Mouse (Mus musculus): Measurements from ENCODE around the gene Cd36.

Cd36 gene

DNA sequence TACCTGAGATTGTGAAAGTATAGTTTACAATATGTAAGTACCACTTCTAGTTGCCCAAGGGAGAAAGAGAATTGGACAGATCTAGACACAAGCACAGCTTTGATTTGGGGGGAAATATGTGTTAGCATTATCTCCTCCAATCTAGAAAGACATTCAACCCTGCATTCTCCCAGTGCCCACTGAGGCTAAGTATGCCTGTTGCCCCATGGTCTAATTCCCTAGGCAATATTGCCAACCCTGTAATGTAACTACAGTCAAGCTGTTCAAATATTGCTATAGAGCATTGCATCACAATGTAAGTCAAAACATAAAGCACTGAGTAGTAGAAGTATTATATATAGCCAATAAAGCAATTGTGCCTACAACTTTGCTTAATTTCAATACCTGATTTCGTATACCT, 40.3 kb downstream of the Cd36 start:
- Histone ChIP-seq H3K27me3 (ENCODE audit: control insufficient read depth, insufficient read depth, low read length, poor library complexity, severe bottlenecking) (no peaks in the 10 kb centered on the region), H3K36me3 (ENCODE audit: control insufficient read depth, insufficient read depth, low read length, poor library complexity, severe bottlenecking) (no peaks in the 10 kb centered on the region)
- no peak for DNase-seq (ENCODE audit: low read depth, low spot score)

DNA sequence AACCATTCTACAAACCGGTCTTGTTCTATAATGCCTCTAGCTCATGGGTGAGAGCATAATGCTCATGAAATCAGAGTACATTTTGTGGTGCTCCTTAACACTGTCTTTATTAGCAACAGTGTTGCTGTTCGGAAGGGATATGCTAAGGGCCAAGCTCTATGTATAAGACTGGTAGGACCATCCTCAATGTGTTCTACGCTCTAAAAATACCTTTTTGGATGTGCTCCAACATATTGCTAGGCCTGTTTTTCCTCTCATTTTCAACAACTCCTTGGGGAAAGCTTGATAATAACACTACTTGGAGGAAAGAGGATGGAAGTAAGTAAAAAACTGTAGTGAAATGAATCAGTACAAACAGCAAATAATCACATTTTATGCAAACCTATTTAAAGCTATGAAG, 44.7 kb downstream of the Cd36 start:
- DNase-seq (ENCODE audit: low read depth, low spot score): no peak
- no peaks in the 10 kb centered on the region for H3K36me3 ChIP-seq (ENCODE audit: control insufficient read depth, insufficient read depth, low read length, poor library complexity, severe bottlenecking)
- H3K27me3 ChIP-seq (ENCODE audit: control insufficient read depth, insufficient read depth, low read length, poor library complexity, severe bottlenecking): no peaks in the 10 kb centered on the region

- H3K27me3 ChIP-seq (ENCODE audit: control insufficient read depth, insufficient read depth, low read length, poor library complexity, severe bottlenecking): no peaks in the 10 kb centered on the region
- H3K36me3 ChIP-seq (ENCODE audit: control insufficient read depth, insufficient read depth, low read length, poor library complexity, severe bottlenecking): no peaks in the 10 kb centered on the region
- no peak for DNase-seq (ENCODE audit: low read depth, low spot score)
Observed at GRCm38 (mm10) chr5:17843316-17843715, 45.3 kb downstream of the Cd36 start.

GRCm38 (mm10) chr5:17842111-17842729, 46.4 kb downstream of the Cd36 start:
- DNase-seq (ENCODE audit: low read depth, low spot score): peak; percentile 58
- Histone ChIP-seq H3K36me3 (ENCODE audit: control insufficient read depth, insufficient read depth, low read length, poor library complexity, severe bottlenecking) (no peaks in the 10 kb centered on the region), H3K27me3 (ENCODE audit: control insufficient read depth, insufficient read depth, low read length, poor library complexity, severe bottlenecking) (no peaks in the 10 kb centered on the region)

- peak; percentile 66 for DNase-seq (ENCODE audit: low read depth, low spot score)
- H3K27me3 ChIP-seq (ENCODE audit: control insufficient read depth, insufficient read depth, low read length, poor library complexity, severe bottlenecking): no peaks in the 10 kb centered on the region
- no peaks in the 10 kb centered on the region for H3K36me3 ChIP-seq (ENCODE audit: control insufficient read depth, insufficient read depth, low read length, poor library complexity, severe bottlenecking)
Observed at GRCm38 (mm10) chr5:17839549-17839948, 49.1 kb downstream of the Cd36 start.

DNA sequence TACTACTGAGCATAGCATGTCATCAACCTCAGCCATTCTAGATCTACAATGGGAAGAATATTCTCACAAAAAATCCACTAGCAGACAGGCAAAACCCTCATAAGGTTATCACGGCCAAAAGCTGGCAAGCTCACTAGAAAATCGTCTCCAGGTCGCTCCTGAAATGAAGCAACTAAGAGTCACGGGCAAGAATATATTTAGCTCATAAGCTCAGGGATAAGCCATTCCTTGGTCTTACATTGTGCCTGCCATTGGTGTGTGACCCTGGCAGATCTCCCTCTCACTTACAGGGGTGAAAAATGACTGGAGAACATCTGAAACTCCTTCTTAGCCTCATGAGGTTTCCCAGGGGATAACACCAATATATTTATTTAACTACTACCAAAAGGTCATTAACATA, 52.2 kb downstream of the Cd36 start:
- DNase-seq (ENCODE audit: low read depth, low spot score): no peak
- H3K27me3 ChIP-seq (ENCODE audit: control insufficient read depth, insufficient read depth, low read length, poor library complexity, severe bottlenecking): no peaks in the 10 kb centered on the region
- no peaks in the 10 kb centered on the region for H3K36me3 ChIP-seq (ENCODE audit: control insufficient read depth, insufficient read depth, low read length, poor library complexity, severe bottlenecking)

- DNase-seq (ENCODE audit: low read depth, low spot score): peak; percentile 56
- Histone ChIP-seq H3K27me3 (ENCODE audit: control insufficient read depth, insufficient read depth, low read length, poor library complexity, severe bottlenecking) (no peaks in the 10 kb centered on the region), H3K36me3 (ENCODE audit: control insufficient read depth, insufficient read depth, low read length, poor library complexity, severe bottlenecking) (no peaks in the 10 kb centered on the region)
Observed at GRCm38 (mm10) chr5:17835302-17836097, 53.1 kb downstream of the Cd36 start.

DNA sequence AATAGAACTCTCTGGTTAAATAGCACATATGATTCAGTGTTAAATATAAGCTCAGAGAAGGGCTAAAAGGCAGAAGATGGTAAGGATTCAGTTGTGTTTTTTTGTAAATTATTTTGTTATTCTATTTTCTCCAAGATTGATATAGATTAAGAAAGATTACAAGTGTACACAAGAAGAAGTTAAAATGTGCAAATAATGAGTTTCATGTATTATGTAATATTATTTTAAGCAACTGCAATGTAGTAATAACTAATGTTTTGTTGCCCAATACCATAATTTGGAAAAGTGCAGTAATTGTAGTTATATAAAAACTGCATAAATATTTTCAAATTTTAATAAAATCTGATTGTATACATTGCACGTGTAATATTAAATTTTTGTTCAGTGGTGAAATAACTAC, 54.8 kb downstream of the Cd36 start:
- no peaks in the 10 kb centered on the region for H3K27me3 ChIP-seq (ENCODE audit: control insufficient read depth, insufficient read depth, low read length, poor library complexity, severe bottlenecking)
- no peaks in the 10 kb centered on the region for H3K36me3 ChIP-seq (ENCODE audit: control insufficient read depth, insufficient read depth, low read length, poor library complexity, severe bottlenecking)
- DNase-seq (ENCODE audit: low read depth, low spot score): no peak

- Histone ChIP-seq H3K27me3 (ENCODE audit: control insufficient read depth, insufficient read depth, low read length, poor library complexity, severe bottlenecking) (no peaks in the 10 kb centered on the region), H3K36me3 (ENCODE audit: control insufficient read depth, insufficient read depth, low read length, poor library complexity, severe bottlenecking) (peaks cover 2% of the 10 kb centered on the region; the same call in 1 of the 2 replicates)
- no peak for DNase-seq (ENCODE audit: low read depth, low spot score)
Observed at GRCm38 (mm10) chr5:17830536-17830935, 58.1 kb downstream of the Cd36 start.

DNA sequence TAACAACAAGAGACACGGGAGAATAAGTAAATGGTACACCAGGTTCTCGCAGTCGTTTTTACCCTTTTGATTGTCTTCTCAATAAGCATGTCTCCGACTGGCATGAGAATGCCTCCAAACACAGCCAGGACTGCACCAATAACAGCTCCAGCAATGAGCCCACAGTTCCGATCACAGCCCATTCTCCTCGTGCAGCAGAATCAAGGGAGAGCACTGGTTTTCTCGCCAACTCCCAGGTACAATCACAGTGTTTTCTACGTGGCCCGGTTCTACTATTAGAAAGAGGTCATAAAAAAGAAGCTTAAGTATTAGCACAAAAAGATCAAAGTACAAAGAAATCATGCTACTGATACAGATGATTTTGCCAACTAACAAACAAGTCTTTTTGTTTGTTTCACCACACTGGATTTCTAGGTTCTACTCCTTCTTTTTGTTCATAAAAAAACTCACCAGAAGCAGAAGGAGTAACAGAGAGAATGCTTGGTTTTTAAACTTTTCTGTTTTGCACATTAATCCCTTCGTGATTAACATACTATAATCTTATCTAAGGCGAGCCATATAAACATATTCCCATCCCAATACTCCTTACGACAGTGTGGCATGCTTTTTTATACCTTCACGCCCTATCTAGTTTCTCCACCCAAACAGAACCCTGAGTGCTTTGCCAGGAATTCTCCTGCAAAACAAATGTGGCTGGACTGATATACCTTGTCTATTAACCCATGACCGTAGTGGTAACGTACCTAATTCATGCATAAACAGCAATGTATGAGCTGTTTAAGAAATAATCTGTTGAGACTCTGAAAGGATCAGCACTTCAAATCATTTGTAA, 59.7 kb downstream of the Cd36 start:
- no peak for DNase-seq (ENCODE audit: low read depth, low spot score)
- Histone ChIP-seq H3K36me3 (ENCODE audit: control insufficient read depth, insufficient read depth, low read length, poor library complexity, severe bottlenecking) (peaks cover 2% of the 10 kb centered on the region; the same call in 1 of the 2 replicates), H3K27me3 (ENCODE audit: control insufficient read depth, insufficient read depth, low read length, poor library complexity, severe bottlenecking) (no peaks in the 10 kb centered on the region)

DNA sequence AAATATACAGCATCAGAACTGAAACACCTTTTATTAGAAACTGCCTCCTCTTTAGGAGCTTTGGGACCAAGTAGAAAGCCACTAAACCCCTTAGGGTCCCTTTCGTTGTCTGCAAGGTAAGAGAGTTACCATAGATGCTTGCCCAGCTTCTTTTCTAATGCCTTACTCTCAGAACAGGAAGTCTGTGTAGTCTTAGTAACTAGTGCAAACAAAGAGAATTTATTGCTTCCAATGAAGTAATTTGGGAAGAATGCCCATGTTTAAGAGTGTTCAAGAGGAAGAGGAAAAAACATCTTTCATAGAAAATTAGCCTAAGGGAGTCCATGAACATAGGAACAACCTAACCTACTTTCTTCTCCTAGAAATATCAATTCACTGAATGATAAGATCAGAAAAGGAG, 67.2 kb downstream of the Cd36 start:
- DNase-seq (ENCODE audit: low read depth, low spot score): no peak
- no peaks in the 10 kb centered on the region for H3K36me3 ChIP-seq (ENCODE audit: control insufficient read depth, insufficient read depth, low read length, poor library complexity, severe bottlenecking)
- no peaks in the 10 kb centered on the region for H3K27me3 ChIP-seq (ENCODE audit: control insufficient read depth, insufficient read depth, low read length, poor library complexity, severe bottlenecking)

DNA sequence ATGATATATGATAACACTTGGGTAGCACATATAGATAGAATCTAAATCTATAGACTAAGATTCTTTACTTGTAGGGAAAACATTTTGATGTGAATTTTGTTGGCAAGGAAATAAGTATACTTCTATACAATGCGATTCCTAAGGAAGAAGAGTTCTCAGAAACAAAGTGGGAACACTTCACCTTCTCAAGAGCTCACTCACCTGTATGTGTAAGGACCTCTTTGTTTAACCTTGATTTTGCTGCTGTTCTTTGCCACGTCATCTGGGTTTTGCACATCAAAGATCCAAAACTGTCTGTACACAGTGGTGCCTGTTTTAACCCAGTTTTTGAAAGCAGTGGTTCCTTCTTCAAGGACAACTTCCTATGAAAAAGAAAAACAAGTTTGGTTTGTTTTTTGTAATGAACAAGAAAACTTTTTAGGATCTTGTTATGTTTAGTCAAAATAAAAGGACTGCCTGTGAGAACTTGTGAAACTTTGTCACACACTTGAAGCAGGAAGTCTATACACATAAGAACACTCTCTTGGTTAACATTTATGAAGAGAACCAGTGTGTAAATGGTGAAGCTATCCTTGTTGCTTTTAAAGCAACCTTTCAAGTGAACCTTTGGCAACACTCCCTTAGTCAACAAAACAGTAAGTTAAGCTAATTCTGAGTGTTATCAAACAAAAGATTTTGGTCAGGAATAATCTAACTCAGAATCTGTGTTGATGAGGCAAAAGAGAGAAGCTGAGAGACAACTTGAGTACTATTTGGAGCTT, 68.2 kb downstream of the Cd36 start:
- H3K27me3 ChIP-seq (ENCODE audit: control insufficient read depth, insufficient read depth, low read length, poor library complexity, severe bottlenecking): no peaks in the 10 kb centered on the region
- no peaks in the 10 kb centered on the region for H3K36me3 ChIP-seq (ENCODE audit: control insufficient read depth, insufficient read depth, low read length, poor library complexity, severe bottlenecking)
- DNase-seq (ENCODE audit: low read depth, low spot score): no peak

DNA sequence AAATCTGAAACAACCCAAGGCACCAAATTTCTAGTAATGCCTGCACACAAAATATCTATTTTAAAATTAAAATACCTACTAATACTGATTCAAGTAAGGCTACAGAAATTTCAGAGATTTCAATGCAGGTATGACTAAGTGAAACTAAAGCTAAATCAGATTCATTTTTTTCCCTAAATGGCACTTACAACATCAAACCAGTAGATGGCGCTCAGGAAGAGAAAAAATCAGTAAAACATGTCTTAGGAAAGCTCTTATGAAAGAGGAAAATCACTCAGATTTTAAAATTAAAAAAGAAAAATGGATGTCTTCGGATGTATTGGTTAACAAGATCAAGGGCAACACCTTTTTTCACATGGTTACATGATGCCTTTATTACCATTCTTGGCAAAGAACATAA, 72.4 kb downstream of the Cd36 start:
- Histone ChIP-seq H3K36me3 (ENCODE audit: control insufficient read depth, insufficient read depth, low read length, poor library complexity, severe bottlenecking) (0 out of 2 replicates have a peak, but pooled peaks cover 2% of the 10 kb centered on the region), H3K27me3 (ENCODE audit: control insufficient read depth, insufficient read depth, low read length, poor library complexity, severe bottlenecking) (no peaks in the 10 kb centered on the region)
- peak; percentile 71 for DNase-seq (ENCODE audit: low read depth, low spot score)

GRCm38 (mm10) chr5:17810336-17810735, 78.3 kb downstream of the Cd36 start:
- no peak for DNase-seq (ENCODE audit: low read depth, low spot score)
- H3K36me3 ChIP-seq (ENCODE audit: control insufficient read depth, insufficient read depth, low read length, poor library complexity, severe bottlenecking): peaks cover 2% of the 10 kb centered on the region; the same call in 1 of the 2 replicates
- H3K27me3 ChIP-seq (ENCODE audit: control insufficient read depth, insufficient read depth, low read length, poor library complexity, severe bottlenecking): no peaks in the 10 kb centered on the region

Data from splenic B cell, adult 2 months (primary cell).